Mouse (Mus musculus) MEL (cell line): ENCODE data around the gene Rassf1. TPM values are rescaled to one million over a fixed set of nuclear protein-coding genes. Genes with fewer than 3 reads are reported as not detected.

ENCODE experiments used
- DNase-seq: peaks from one replicate; pipeline ENCODE4 v3.0.0; 2011; ENCODE audit warnings: low read depth, low spot score
- H3K27ac ChIP-seq: 2 replicates; pipeline ENCODE4 v1.5.1; 2012; ENCODE audit warnings: low read depth, mild to moderate bottlenecking, control low read depth, low read length, moderate library complexity; ENCODE audit not compliant: control insufficient read depth
- H3K27me3 ChIP-seq, 2 experiments: fragments of 150-350 bp in 1 of 2; sonication (generic) in 1 of 2; 2 replicates each; pipeline ENCODE4 v1.6.1; 2012; ENCODE audit warnings: low read length in 2 of 2, mild to moderate bottlenecking in 2 of 2, improper control_type of control experiment in 1 of 2, moderate library complexity in 1 of 2; ENCODE audit not compliant: insufficient read depth in 2 of 2, control insufficient read depth in 1 of 2
- H3K36me3 ChIP-seq, 2 experiments: 2 replicates each; pipeline ENCODE4 v1.6.1; 2012 to 2014; ENCODE audit warnings: low read length in 2 of 2, improper control_type of control experiment in 1 of 2, inconsistent platforms in 1 of 2, mild to moderate bottlenecking in 1 of 2; ENCODE audit not compliant: insufficient read depth in 2 of 2, control insufficient read depth in 1 of 2
- H3K4me1 ChIP-seq, 2 experiments: fragments of 150-350 bp in 1 of 2; sonication (generic) in 1 of 2; 2 replicates each; pipeline ENCODE4 v1.6.1; 2012; ENCODE audit warnings: low read length in 2 of 2, improper control_type of control experiment in 1 of 2, mild to moderate bottlenecking in 1 of 2; ENCODE audit not compliant: insufficient read depth in 2 of 2, control insufficient read depth in 1 of 2
- H3K4me3 ChIP-seq, 2 experiments: fragments of 150-350 bp in 1 of 2; sonication (generic) in 1 of 2; 2 replicates each; pipeline ENCODE4 v1.5.1; 2012; ENCODE audit warnings: low read depth in 2 of 2, low read length in 2 of 2, mild to moderate bottlenecking in 2 of 2, moderate library complexity in 2 of 2, control low read depth in 1 of 2, improper control_type of control experiment in 1 of 2; ENCODE audit not compliant: control insufficient read depth in 1 of 2, insufficient read depth in 1 of 2
- H3K79me2 ChIP-seq: 2 replicates; pipeline ENCODE4 v1.6.1; 2012; ENCODE audit warnings: mild to moderate bottlenecking, low read length, moderate library complexity; ENCODE audit not compliant: control insufficient read depth, poor library complexity, insufficient read depth
- H3K9ac ChIP-seq: 2 replicates; pipeline ENCODE4 v1.6.1; 2012; ENCODE audit warnings: low read depth, mild to moderate bottlenecking, control low read depth, low read length, moderate library complexity; ENCODE audit not compliant: control insufficient read depth, poor library complexity, severe bottlenecking
- H3K9me3 ChIP-seq: fragments of 150-350 bp; sonication (generic); replicated peaks from 2 replicates; pipeline ENCODE4 v1.6.1; 2012; ENCODE audit warnings: mild to moderate bottlenecking, low read length, improper control_type of control experiment, moderate library complexity; ENCODE audit not compliant: insufficient read depth
- BHLHE40 ChIP-seq: IDR thresholded peaks from 2 replicates; pipeline ENCODE4 v1.6.1; 2012; ENCODE audit warnings: low read depth, mild to moderate bottlenecking, inconsistent platforms, low read length, improper control_type of control experiment, borderline replicate concordance
- E2F4 ChIP-seq: IDR thresholded peaks from 2 replicates; pipeline ENCODE4 v1.6.1; 2011; ENCODE audit warnings: low read depth, low read length, improper control_type of control experiment, borderline replicate concordance
- ELF1 ChIP-seq: IDR thresholded peaks from 2 replicates; pipeline ENCODE4 v1.6.1; 2014; ENCODE audit warnings: low read depth, mild to moderate bottlenecking, inconsistent platforms, low read length, improper control_type of control experiment, moderate library complexity
- EP300 ChIP-seq, 2 experiments: IDR thresholded peaks; 2 replicates each; pipeline ENCODE4 v1.6.1; 2011; ENCODE audit warnings: improper control_type of control experiment in 2 of 2, low read length in 2 of 2, low read depth in 1 of 2, mild to moderate bottlenecking in 1 of 2
- ETS1 ChIP-seq: IDR thresholded peaks from 2 replicates; pipeline ENCODE4 v1.6.1; 2012; ENCODE audit warnings: low read depth, mild to moderate bottlenecking, inconsistent platforms, low read length, improper control_type of control experiment, moderate library complexity
- GATA1 ChIP-seq: IDR thresholded peaks from 2 replicates; pipeline ENCODE4 v1.6.1; 2011; ENCODE audit warnings: low read depth, low read length, improper control_type of control experiment
- HCFC1 ChIP-seq: IDR thresholded peaks from 2 replicates; pipeline ENCODE4 v1.6.1; 2012; ENCODE audit warnings: low read depth, mild to moderate bottlenecking, inconsistent platforms, low read length, improper control_type of control experiment, moderate library complexity
- MAX ChIP-seq: IDR thresholded peaks from 2 replicates; pipeline ENCODE4 v1.6.1; 2011; ENCODE audit warnings: low read length, improper control_type of control experiment
- MYB ChIP-seq: IDR thresholded peaks from 2 replicates; pipeline ENCODE4 v1.6.1; 2011; ENCODE audit warnings: mild to moderate bottlenecking, low read depth, low read length, improper control_type of control experiment
- NELFE ChIP-seq: IDR thresholded peaks from 2 replicates; pipeline ENCODE4 v1.6.1; 2011; ENCODE audit warnings: low read depth, low read length, improper control_type of control experiment
- POLR2AphosphoS2 ChIP-seq: IDR thresholded peaks from 2 replicates; pipeline ENCODE4 v1.6.1; 2011; ENCODE audit warnings: low read length, improper control_type of control experiment
- RCOR1 ChIP-seq: IDR thresholded peaks from 2 replicates; pipeline ENCODE4 v1.6.1; 2012; ENCODE audit warnings: low read depth, mild to moderate bottlenecking, inconsistent platforms, low read length, improper control_type of control experiment
- SIN3A ChIP-seq: IDR thresholded peaks from 2 replicates; pipeline ENCODE4 v1.6.1; 2012; ENCODE audit warnings: low read length, improper control_type of control experiment, inconsistent platforms
- SMC3 ChIP-seq: IDR thresholded peaks from 2 replicates; pipeline ENCODE4 v1.6.1; 2011; ENCODE audit warnings: low read depth, low read length, improper control_type of control experiment
- TBP ChIP-seq: IDR thresholded peaks from 2 replicates; pipeline ENCODE4 v1.8.0; 2011; ENCODE audit warnings: low read depth, low read length, improper control_type of control experiment
- TCF12 ChIP-seq: IDR thresholded peaks from 2 replicates; pipeline ENCODE4 v1.6.1; 2014; ENCODE audit warnings: low read depth, mild to moderate bottlenecking, inconsistent platforms, low read length, improper control_type of control experiment, moderate library complexity
- UBTF ChIP-seq: IDR thresholded peaks from 2 replicates; pipeline ENCODE4 v1.6.1; 2012; ENCODE audit warnings: low read depth, mild to moderate bottlenecking, inconsistent platforms, low read length, improper control_type of control experiment, moderate library complexity, borderline replicate concordance; ENCODE audit not compliant: insufficient read depth
- ZNF384 ChIP-seq: IDR thresholded peaks from 2 replicates; pipeline ENCODE4 v1.6.1; 2012; ENCODE audit warnings: low read depth, mild to moderate bottlenecking, inconsistent platforms, low read length, improper control_type of control experiment
- polyA plus RNA-seq, 2 experiments: library from polyadenylated mRNA; stranded (reverse) in 1 of 2; unstranded in 1 of 2; fragments of >175 nt in 1 of 2; fragments of >200 nt in 1 of 2; gene quantifications; 2 replicates each; pipeline versions ENCODE4 v1.2.1 to v1.2.4; 2012; ENCODE audit warnings: low replicate concordance in 2 of 2, low read depth in 1 of 2; ENCODE audit not compliant: insufficient read length in 2 of 2, insufficient read depth in 1 of 2, missing spikeins in 1 of 2
- total RNA-seq: library from RNA; depleted of rRNA; stranded (reverse); fragments of 300-350 nt; gene quantifications from 2 replicates; pipeline ENCODE4 v1.2.3, GENCODE M21; 2012

Gene Rassf1
- total and polyA plus RNA-seq, 3 experiments, result 48.0 to 56.9 TPM; not detected in 1

GRCm38 (mm10) chr9:107580501-107581317 is 29.4 kb downstream of the Rassf1 start, which contains the start of gene Hyal3 (continued):
- TF ChIP-seq ELF1, result 0 out of 2 replicates have a peak, but pooled peaks have one; percentile 57
- TF ChIP-seq SMC3, result no peak
- peak; percentile 76 for TF ChIP-seq TBP
- peak; percentile 46 for TF ChIP-seq SIN3A
- peak; percentile 13 for TF ChIP-seq MAX
- peak; percentile 73 for TF ChIP-seq NELFE
- 0 out of 2 replicates have a peak, but pooled peaks have one; percentile 64 for TF ChIP-seq UBTF
- peak; percentile 57 for TF ChIP-seq TCF12
- TF ChIP-seq E2F4, result no peak
- TF ChIP-seq, all 39 proteins: peak for 16

GRCm38 (mm10) chr9:107581584-107581983 is 30.2 kb downstream of the Rassf1 start:
- TF ChIP-seq MYB (peak; percentile 83), HCFC1 (peak; percentile 39; the same call in 1 of the 2 replicates), BHLHE40 (no peak), EP300 (IDR thresholded peaks at IDR 0.05; ENCODE audit: low read depth in 1 of 2, low read length in 2 of 2) (peak; percentile 78 to 80), TCF12 (peak; percentile 76), E2F4 (no peak), ETS1 (peak; percentile 46; the same call in 1 of the 2 replicates), POLR2AphosphoS2 (0 out of 2 replicates have a peak, but pooled peaks have one; percentile 48), ZNF384 (peak; percentile 86), SMC3 (0 out of 2 replicates have a peak, but pooled peaks have one; percentile 12), GATA1 (peak; percentile 58), RCOR1 (no peak)
- Histone ChIP-seq H3K36me3 (peaks cover 0 to 15% of the 10 kb centered on the region in 2 experiments; a peak in 2 of 4 replicates), H3K9ac (peak overlapping the region; percentile 78), H3K4me1 (peaks cover 6 to 31% of the 10 kb centered on the region in 2 experiments; a peak in 3 of 4 replicates), H3K79me2 (peaks cover 30% of the 10 kb centered on the region), H3K27me3 (no peaks in the 10 kb centered on the region), H3K9me3 (no peaks in the 10 kb centered on the region), H3K27ac (peak overlapping the region; percentile 98), H3K4me3 (peak overlapping the region; percentile 81 to 98)
- peak; percentile 57 for DNase-seq
